Mouse (Mus musculus): ENCODE results near the gene Ppp4r1.
A peak's percentile ranks its signal among the peaks of the same experiment; 100 is the strongest.

Ppp4r1 gene

GRCm38 (mm10) chr17:65771951-65772934 is 10.1 kb upstream of the Ppp4r1 start, which contains the start of gene Rab31:
Gene Rab31, minus strand, starts transcription at chr17:65772752.
- DNase-seq (ENCODE audit: low spot score in 2 of 2): peak; percentile 47 to 65

GRCm38 (mm10) chr17:65773617-65774016 is 8.8 kb upstream of the Ppp4r1 start:
- DNase-seq (ENCODE audit: low spot score in 2 of 2): no peak

GRCm38 (mm10) chr17:65774439-65774838 is 7.9 kb upstream of the Ppp4r1 start:
- no peak for DNase-seq (ENCODE audit: low spot score in 2 of 2)

- DNase-seq (ENCODE audit: low spot score in 2 of 2): no peak
These were observed 6.1 kb upstream of the Ppp4r1 start for GRCm38 (mm10) chr17:65776228-65776627.

- no peak for DNase-seq (ENCODE audit: low spot score in 2 of 2)
These were observed 4.9 kb upstream of the Ppp4r1 start for GRCm38 (mm10) chr17:65777461-65777860.

GRCm38 (mm10) chr17:65780970-65781369 is 1.4 kb upstream of the Ppp4r1 start:
- no peak for DNase-seq (ENCODE audit: low spot score in 2 of 2)

- peak; percentile 73 to 83 for DNase-seq (ENCODE audit: low spot score in 2 of 2)
These were observed 1.1 kb downstream of the Ppp4r1 start for GRCm38 (mm10) chr17:65783182-65784161.

GRCm38 (mm10) chr17:65784610-65785140 is 2.3 kb downstream of the Ppp4r1 start:
- no peak for DNase-seq (ENCODE audit: low spot score in 2 of 2)

- DNase-seq (ENCODE audit: low spot score in 2 of 2): no peak
These were observed 3.3 kb downstream of the Ppp4r1 start for GRCm38 (mm10) chr17:65785707-65786106.

- peak in 1 of 2 experiments; percentile 34 for DNase-seq (ENCODE audit: low spot score in 2 of 2)
These were observed 3.9 kb downstream of the Ppp4r1 start for GRCm38 (mm10) chr17:65786225-65786624.

- no peak for DNase-seq (ENCODE audit: low spot score in 2 of 2)
These were observed 4.9 kb downstream of the Ppp4r1 start for GRCm38 (mm10) chr17:65787261-65787660.

GRCm38 (mm10) chr17:65788542-65789291 is 6.3 kb downstream of the Ppp4r1 start:
- DNase-seq (ENCODE audit: low spot score in 2 of 2): peak in 1 of 2 experiments; percentile 31

- no peak for DNase-seq (ENCODE audit: low spot score in 2 of 2)
These were observed 7.2 kb downstream of the Ppp4r1 start for GRCm38 (mm10) chr17:65789576-65789975.

- DNase-seq (ENCODE audit: low spot score in 2 of 2): no peak
These were observed 8.8 kb downstream of the Ppp4r1 start for GRCm38 (mm10) chr17:65791161-65791560.

GRCm38 (mm10) chr17:65793307-65793930 is 11.0 kb downstream of the Ppp4r1 start:
- DNase-seq (ENCODE audit: low spot score in 2 of 2): no peak

- DNase-seq (ENCODE audit: low spot score in 2 of 2): no peak
These were observed 11.9 kb downstream of the Ppp4r1 start for GRCm38 (mm10) chr17:65794096-65794850.

- DNase-seq (ENCODE audit: low spot score in 2 of 2): no peak
These were observed 13.7 kb downstream of the Ppp4r1 start for GRCm38 (mm10) chr17:65796056-65796455.

GRCm38 (mm10) chr17:65798446-65798845 is 16.1 kb downstream of the Ppp4r1 start:
- DNase-seq (ENCODE audit: low spot score in 2 of 2): no peak

- no peak for DNase-seq (ENCODE audit: low spot score in 2 of 2)
These were observed 17.0 kb downstream of the Ppp4r1 start for GRCm38 (mm10) chr17:65799353-65799752.

GRCm38 (mm10) chr17:65800451-65800850 is 18.1 kb downstream of the Ppp4r1 start:
- DNase-seq (ENCODE audit: low spot score in 2 of 2): no peak
